Mouse (Mus musculus): ENCODE data around the gene Pmepa1.

The Pmepa1 gene

DNA sequence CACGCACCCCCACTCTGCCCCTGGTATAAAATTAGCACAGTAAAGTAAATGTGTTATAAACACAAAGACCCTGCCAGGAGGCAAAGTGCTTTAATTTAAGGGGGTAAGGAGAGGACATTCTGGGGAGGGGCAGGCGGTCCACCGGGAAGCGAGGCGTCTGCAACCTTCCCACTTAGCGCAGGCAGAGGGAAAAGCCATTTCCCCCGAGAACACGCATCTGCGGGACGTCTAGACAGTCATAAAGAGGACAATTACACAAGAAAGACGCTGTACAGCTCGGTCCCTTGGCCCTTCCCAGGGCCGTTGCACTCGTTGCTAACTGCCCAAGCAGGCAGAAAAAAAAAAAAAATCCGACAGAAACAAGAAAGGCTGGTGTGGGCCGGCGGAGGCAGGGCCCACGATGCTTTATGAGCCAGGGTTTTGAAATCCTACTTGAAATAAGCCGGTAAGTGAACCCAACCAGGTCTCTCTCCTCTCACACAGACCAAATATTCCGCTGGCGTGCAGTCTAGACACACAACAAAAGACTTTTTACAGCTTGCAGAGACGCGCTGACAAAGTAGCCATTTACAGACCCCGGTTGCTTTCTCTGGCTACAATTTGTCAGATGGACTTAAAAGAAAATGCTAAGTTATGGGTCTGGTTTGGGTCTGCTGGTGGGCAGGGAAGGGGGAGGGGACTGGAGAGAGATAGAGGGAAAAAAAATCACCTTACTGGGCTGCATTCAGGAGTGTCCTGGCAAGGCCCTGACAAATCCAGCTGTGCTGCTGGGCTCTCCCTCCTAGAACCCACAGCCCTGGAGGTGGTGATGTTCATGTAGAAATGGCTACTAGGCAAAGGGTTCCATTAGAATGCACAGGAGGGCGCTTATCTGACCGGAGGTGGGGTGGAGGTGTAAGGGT, 22.3 kb downstream of the Pmepa1 start:
- DNase-seq (ENCODE audit: low spot score), result no peak

GRCm38 (mm10) chr2:173251675-173252074, 24.7 kb downstream of the Pmepa1 start:
- no peak for DNase-seq (ENCODE audit: low spot score)

DNA sequence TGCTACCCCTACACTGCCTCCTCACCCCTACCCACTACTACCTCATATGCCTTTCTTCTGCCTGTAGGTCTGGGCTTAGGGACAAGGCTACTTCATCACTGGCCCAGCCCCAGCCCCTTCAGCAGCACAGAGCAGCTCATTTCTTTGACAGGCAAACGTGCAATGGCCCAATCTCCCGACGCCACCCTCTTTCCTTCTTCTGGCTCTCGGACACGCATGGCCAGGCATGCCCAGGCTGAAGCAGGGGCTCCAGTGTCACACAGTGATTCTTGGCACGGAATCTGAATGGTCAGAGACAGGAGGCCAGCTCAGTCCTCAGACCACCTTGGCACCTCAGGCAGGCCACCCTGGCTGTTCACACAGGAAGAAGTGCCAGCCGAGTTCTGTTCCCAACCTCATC, 25.2 kb downstream of the Pmepa1 start:
- no peak for DNase-seq (ENCODE audit: low spot score)

DNA sequence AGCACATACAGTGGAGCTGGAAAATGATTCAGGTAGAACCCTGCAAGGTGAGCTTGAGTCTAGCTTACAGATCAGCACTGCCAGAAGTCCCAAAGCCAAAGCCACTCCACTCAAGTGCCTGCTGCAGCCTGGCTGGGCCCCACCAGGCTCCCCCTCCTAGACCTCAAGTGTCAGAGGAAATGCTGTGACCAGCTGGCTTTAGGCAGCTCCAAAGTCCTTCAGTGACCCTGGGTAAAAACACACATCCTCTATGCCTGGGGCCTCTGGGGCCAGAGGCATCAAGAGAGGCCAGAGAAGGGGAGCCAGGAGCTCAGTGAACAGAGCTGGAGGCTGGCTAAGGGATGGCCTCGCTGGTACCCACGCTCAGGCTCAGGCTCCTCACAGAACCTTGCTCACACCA, 25.9 kb downstream of the Pmepa1 start:
- no peak for DNase-seq (ENCODE audit: low spot score)

GRCm38 (mm10) chr2:173249965-173250364, 26.4 kb downstream of the Pmepa1 start:
- DNase-seq (ENCODE audit: low spot score), result no peak

- DNase-seq (ENCODE audit: low spot score), result no peak
These were observed 26.9 kb downstream of the Pmepa1 start for GRCm38 (mm10) chr2:173249386-173249785.

DNA sequence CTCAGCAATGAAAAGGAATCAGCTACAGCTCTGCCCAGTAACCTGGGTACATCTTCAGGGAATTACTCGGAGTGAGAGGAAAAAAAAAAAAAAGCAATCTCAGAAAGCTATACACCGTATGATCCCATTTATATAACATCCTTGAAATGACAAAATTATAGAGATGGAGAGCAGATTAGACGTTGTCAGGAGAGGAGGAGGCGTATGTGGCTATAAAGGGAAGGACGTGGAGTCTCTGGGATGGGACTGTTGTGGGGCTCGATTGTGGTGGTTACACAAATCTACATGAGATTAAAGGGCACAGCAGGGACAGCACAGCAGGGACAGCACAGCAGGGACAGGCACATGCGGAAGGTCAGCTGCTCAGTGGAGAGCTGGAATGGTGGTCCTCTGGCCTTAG, 27.5 kb downstream of the Pmepa1 start:
- no peak for DNase-seq (ENCODE audit: low spot score)

- no peak for DNase-seq (ENCODE audit: low spot score)
These were observed 28.4 kb downstream of the Pmepa1 start for GRCm38 (mm10) chr2:173247911-173248310.

- no peak for DNase-seq (ENCODE audit: low spot score)
These were observed 29.1 kb downstream of the Pmepa1 start for GRCm38 (mm10) chr2:173247197-173247596.

DNA sequence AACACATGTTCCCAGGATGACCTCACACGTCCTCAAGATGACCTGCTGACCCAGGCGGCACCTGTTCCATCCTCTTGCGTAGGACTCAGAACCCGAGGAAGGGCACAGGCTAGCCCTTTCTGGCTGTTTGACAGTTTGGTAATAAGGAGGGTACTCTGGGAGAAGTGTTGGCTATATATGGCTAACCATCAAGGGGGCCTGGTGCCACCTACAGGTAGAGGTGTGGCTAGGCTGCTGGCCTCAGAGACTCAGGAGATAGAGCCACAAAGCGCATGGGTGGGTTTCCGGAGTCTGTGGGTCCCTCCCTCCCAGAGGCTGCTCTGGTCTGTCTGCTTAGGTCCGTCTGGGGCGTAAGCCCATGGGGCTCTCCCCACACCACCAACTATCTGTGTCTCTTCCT, 29.6 kb downstream of the Pmepa1 start:
- no peak for DNase-seq (ENCODE audit: low spot score)

DNA sequence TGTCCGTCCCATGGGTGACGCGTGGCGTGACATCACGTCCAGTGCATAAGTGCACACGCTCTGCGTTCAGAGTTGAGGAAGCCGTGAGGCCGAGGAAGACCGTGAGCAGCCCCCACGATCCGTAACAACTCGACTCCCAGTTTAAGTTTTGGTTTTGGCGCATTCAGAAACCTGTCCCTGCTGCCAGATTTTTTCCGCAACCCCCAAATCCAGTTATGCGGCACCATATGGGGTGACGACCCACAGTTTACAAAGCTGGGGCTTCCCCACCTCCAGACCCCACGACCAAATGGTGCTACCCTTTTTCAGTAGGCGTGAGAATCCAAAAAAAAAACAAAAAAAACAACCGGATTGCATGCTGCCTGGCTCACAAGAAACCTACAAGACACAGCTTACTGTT, 31.1 kb downstream of the Pmepa1 start:
- no peak for DNase-seq (ENCODE audit: low spot score)

DNA sequence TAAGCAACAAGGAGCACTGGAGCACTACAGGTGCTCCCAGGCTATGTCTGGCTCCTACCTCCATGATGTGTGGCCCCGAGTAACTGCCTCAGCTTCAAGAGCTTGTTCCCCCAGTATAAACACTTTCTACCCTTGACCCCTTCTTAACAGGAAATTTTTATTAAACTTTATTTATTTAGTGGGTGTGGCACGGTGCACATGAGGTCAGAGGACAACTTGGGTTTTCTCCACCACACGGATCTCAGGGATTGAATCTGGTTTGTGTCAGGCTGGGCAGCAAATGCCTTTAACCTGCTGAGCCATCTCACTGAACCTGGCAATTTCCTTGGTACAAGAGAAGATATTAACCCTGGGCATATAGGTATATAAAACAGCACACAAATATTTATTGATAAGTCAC, 32.2 kb downstream of the Pmepa1 start:
- DNase-seq (ENCODE audit: low spot score), result no peak

GRCm38 (mm10) chr2:173243616-173244015, 32.7 kb downstream of the Pmepa1 start:
- DNase-seq (ENCODE audit: low spot score), result no peak

GRCm38 (mm10) chr2:173242874-173243273, 33.5 kb downstream of the Pmepa1 start:
- DNase-seq (ENCODE audit: low spot score), result no peak

- DNase-seq (ENCODE audit: low spot score), result no peak
These were observed 35.6 kb downstream of the Pmepa1 start for GRCm38 (mm10) chr2:173240738-173241137.

DNA sequence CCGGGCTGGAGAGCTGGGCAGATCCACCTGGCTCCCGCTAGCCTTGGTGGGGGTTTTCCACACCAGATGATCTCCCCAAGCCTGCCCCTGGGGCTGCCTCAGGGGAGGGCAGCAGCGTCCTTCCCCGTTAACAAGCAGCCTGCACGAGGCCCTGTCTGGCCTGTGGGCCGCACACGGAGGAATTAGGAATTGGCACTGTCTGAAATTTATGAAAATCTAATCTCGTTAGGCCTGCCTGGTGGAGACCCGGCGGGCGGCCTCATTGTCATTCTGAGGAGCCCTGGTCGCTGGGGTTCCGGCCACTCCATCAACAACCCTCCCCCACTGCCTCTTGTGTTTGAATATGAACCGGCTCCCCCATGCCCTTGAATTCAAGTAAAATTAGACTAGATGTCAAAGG, 37.8 kb downstream of the Pmepa1 start:
- no peak for DNase-seq (ENCODE audit: low spot score)

DNA sequence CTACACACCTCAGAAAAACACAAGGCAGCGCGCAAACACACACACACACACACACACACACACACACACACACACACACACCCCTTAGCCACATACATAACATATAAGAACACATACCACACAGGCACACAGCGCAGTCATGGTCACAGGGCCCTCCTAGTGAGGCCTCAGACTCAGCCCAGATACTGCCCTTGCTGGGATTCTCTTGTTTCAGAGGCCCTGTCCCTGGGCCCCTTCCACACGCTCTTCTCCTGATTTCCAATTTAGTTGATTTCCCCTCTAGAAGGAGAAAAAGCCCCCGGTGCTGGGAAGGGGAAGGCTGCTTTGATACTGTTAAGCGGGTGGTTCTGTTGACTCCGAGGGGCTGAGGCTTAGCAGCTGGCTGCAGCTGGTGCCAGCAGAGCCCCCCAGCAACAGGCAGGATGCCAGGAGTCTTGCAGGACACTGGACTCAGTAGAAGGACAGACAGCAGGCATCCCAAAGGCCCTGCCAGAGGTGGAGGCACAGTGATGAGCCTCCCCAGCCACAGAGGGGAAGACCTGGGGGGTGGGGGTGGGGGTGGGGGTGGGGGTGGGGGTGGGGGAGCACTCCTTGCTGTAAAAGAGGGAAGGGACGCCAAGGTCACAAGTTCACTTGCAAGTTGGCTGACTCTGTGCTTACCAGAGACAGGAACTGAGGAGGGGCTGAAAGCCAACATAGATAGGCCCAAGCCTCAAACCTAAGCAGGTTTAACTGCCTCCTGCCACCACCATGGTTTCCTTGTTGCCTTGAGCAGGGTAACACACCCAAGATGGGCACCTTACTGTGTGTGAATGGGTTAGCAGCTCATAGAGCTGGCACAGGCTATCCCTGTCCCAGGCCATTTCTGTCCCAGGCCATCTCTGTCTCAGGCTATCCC, 40.6 kb downstream of the Pmepa1 start:
- DNase-seq (ENCODE audit: low spot score), result peak; percentile 36

GRCm38 (mm10) chr2:173232766-173233099, 43.6 kb downstream of the Pmepa1 start:
- DNase-seq (ENCODE audit: low spot score), result no peak

DNA sequence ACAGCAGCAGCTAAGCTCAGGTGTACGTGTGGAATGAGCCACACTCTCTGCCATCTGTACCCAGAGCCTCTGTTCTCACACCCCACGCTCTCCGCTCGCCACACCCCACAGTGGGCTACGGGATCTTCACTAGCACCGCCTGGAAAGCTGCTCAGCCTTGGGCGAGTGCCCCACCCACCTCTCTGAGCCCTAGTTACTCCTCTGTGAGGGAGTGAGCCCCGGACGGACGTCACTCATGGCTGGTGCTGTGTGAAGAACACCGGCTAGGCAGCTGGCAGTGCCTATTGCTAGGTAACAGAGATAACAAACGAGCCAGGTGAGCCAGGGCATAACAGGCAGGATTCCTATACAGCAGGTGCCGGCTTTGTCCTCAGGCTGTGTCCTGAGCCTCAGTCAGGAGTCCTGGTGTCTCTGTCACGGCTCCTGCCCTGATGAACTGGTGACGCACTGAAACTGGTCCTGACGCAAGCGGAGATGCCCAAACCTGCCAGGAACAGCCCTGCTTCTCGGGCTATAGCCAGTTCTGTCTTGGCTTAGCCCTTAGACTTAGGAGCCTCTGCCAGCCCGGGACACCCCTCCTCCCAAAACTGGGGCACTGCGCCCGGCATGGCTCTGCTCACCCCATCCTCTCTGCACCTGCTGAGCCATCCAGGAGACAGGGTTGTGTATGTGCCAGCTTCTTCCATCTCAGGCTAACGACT, 44.1 kb downstream of the Pmepa1 start:
- DNase-seq (ENCODE audit: low spot score), result no peak

DNA sequence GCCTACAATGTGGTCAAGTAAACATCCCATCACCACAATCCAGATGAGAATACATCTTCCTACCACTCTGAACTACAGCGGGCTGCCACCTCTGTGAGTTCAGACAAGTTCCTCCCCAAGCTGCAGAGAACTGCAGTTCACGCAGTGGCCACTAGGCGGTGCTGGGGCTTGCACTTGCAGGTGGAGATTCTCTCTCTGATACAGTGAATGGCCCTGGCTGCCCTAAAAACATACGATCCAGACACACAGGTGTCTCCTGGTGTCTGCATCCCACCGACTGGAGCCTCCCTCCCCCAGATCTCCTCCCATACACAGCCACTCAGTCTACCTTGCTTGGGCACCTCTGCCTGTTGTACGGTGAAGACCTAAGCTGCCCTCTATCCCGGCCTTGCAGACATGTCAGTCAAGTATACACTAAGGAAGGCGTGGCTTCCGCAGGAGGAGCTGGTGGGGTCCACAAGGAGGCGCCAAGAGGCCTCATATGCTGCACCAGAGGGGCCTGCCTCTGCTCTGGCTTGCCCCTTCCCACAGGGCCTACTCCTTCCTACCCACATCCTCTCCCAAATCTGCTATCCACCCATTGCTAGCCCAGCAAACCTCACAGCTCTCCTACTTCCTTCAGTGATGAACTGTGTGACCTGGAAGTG, 46.6 kb downstream of the Pmepa1 start:
- DNase-seq (ENCODE audit: low spot score), result peak; percentile 84

DNA sequence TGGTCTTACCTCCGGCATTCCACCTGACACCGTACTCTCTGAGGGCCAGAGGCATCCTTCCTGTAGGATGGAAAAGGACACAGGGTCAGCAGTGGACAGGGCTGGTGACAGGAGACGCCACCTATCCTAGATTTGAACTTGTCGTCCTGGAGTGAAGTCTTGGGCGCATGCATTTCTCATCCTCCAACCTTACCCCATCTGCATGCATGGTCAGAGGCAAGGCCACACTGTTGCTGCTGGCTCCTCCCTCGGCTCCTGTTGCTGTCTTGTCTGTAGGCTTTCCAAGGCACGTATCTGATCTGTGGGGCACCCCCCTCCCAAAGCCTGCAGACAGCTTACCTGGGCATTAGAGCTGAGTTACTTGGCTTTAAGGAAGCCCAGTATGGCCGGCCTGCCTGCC, 47.8 kb downstream of the Pmepa1 start:
- DNase-seq (ENCODE audit: low spot score), result no peak

DNA sequence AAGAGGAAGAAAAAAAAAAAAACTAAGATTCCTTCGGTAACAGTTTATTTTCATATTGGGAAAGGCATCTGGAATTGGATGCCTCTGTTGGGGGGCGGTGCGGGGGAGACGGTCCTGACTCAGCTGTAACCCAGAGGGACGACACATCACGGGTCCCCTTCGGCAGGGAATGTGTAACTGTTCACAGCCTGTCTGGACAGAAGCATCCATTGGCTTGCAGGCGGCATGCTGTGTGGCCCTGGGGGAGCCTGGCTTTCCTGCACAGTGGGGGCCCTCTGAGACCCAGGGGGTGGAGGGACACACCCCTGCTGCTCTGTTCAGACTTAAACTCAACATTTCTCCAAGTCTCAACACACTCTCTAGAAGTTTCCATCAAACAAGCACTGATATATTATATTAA, 49.5 kb downstream of the Pmepa1 start:
- DNase-seq (ENCODE audit: low spot score), result no peak
